Mouse (Mus musculus) hindlimb bud, embryonic 11.5 days (tissue): ENCODE data around the gene Ksr1.
"Not testable (repeated sequence)": the region's sequence is repeated elsewhere in the genome, so short reads cannot be mapped to it uniquely, and the experiment has no call there.

ENCODE experiments used
- DNase-seq: peaks from one replicate; pipeline ENCODE4 v3.0.0-alpha.2; 2012; ENCODE audit warnings: low read depth, low spot score; ENCODE audit errors: extremely low spot score

Gene Ksr1

DNA sequence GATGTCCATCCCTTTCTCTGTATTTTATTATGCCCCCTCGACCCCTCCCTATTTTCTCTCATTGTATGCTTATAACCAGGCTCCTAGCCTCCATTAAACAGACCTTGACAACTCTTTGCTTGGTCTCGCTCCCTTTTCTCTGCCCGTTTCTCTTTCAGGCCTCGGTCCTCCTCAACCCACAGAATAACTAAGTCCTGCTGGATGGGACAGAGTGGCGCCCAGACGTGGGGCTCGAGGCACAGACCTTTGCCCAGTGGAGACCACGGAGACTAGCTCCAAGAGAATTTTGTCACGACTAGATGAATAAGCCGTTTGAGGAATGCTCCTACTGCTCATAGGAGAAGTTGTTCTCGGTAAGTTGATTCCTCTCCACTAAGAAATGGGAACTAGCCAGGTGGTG, 157.0 kb downstream of the Ksr1 start:
- DNase-seq, result not testable (repeated sequence)

DNA sequence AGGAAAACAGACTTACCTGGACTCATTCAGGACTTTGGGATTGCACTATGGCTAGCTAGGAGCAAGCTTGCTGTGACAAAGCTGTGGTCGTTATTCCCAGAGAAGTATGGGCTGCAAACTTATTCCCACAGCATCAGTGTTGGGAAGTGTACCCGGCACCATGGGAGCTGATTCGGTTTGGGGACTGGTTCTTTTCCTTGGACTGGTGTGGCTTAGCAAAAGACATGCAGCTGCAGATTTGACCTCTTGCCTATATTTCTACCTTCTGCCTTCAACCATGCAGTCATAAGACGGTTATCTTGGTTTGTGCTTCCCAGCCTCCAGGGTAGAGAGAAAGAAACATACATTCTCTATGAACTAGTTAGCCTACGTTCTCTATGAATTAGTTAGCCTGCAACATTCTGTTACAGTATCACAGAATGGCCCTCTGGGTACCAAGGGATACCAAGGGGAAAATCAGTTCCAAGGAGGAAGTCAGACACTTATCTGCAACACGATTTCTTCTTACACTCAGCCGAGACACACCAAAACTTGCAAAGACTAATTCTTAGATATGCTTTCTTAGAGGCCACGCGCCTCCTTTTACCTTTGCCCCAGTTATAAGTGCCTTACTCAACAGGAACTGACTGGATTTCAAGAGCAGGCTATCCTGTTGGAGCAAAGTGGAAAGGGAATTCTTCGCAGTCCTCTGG, 159.8 kb downstream of the Ksr1 start:
- no peak for DNase-seq

DNA sequence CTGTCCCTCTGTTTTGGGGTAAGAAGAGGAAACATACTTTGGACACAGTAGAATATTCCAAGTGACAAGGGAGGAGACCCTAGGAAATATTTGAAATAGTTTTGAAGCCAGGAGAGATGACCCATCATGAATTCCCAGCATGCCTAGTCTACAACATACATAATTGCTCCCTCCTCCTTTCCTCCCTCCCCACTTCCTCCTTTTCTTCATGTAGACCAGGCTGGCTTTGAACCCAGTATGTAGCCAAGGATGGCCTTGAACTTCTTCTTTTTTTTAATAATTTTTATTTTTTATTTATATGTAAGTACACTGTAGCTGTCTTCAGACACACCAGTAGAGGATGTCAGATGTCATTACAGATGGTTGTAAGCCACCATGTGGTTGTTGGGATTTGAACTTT, 160.7 kb downstream of the Ksr1 start:
- no peak for DNase-seq

DNA sequence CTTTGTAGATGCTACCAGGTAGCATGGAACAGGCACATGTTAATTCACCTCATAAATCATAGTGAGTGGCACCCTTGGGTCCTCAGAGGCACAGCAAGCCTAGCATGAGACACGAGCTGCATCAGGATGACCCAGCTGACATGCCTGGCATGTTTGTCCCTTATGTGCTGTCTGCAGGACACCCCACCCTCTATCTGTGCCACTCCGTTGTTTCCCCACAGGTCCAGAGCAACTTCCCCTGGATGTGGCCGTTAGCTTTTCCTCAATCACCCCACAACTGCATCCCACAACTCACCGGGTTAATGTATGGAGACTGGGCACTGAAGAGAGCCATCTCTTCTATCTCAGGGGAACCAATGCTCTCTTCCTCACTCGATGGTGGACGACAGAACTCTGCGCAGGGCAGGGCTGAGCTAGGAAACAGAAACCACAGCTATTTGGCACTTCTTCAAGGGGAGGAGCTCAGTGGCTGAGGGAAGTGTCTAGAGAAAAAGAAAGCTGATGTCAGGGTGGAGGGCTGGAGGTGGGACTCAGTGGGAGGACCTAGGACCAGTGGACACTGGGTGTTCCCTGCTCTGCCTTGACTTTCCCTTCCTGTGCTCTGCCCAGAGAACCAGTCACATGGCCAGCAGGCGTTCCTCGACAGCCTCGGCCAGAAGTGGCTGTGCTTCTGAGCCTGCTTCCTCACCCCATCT, 161.6 kb downstream of the Ksr1 start, which contains the start of gene Lgals9:
Lgals9 (minus strand) TSS at position 464 of the 695 bp plus-strand sequence.
- no peak for DNase-seq

DNA sequence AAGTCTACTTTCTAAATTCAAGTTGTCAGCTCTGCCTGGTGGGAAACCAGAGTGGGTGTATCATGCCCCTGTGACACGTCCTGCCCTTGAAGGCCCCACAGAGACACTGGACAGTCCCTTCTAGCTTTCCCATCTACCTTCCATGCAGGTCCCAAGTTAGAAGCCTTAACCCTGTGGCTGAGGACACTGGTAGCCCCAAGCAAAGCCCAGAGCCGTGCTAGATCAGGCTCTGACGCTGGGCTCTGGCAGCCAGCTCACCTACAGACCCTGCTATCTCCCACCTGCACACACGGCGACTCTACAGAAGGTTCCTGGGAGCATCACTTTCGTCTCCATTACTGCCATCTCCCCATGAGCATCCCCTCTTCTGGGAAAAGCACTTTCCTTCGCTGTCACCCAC, 162.7 kb downstream of the Ksr1 start:
- no peak for DNase-seq

DNA sequence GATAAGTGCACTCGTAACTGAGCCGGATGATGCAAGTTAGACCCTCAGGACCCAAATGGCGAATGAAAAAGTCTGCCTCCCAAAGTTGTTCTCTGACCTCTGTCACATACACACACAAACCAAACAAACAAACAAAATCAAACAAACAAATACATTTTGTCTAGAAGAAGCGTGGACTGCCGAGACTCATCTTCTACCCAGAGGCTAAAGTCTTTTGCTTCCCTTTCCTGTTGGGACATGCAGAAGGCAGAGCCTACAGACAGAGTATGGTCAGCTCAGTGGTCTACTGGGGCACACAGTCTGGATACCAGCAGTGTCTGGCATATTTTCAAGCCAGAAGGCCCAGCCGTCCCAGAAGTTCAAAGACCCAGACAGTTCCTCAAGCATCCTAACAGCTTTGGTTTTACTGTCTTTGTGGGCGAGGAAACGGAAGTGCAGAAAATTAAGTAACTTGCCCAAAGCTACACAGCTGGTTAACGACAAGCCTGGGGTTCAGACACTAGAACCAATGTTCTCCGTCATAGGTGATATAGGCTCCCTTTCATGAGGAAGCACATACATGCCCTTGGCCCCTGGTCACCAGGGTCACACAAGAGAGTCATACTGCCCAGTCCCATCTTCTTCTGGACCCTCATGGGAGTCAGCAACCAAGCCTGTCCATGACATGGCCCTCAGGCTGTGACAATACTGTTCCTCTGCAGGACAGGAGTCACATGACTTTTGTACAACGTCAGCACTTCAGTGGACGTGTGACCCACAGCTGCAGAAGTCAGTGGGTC, 163.5 kb downstream of the Ksr1 start:
- DNase-seq, result no peak

DNA sequence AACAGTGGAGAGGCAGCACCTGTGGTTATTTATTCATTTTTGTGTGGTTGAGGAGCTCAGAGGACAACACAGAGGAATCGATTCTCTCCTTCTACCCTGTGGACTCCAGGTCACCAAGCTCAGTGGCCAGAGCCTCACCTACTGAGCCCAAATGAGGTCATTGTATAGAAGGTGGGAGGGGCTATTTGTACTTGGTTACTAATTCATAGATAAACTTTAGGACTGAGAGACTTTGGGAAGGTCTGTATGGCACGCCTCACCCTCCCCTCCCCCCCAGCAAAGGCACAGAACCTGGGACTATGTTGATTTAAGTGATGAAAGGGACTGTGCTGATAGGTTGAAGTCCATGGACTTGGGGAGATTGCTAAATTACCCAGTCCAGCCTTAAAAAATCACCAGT, 164.2 kb downstream of the Ksr1 start:
- DNase-seq, result no peak

DNA sequence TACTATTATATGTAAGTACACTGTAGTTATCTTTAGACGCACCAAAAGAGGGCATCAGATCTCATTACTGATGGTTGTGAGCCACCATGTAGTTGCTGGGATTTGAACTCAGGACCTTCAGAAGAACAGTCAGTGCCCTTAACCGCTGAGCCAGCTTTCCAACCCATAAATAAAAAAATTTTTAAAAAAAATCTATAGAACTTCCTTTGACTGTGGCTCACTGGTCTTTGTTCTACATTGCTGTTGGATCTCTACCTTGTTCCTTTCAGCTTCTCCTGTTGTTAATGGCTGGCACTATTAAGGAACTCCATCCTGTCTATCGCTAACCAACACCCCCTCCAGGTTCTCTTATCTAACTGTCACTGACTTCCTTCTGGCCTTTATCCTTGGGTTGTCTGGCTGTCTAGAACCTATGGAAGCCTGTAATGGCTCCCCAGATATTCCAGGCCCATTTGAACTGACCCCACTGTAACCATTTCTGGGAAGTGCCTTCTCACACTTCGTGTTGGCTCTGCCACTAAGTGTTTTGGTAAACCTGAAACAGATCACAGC, 166.0 kb downstream of the Ksr1 start:
- no peak for DNase-seq

DNA sequence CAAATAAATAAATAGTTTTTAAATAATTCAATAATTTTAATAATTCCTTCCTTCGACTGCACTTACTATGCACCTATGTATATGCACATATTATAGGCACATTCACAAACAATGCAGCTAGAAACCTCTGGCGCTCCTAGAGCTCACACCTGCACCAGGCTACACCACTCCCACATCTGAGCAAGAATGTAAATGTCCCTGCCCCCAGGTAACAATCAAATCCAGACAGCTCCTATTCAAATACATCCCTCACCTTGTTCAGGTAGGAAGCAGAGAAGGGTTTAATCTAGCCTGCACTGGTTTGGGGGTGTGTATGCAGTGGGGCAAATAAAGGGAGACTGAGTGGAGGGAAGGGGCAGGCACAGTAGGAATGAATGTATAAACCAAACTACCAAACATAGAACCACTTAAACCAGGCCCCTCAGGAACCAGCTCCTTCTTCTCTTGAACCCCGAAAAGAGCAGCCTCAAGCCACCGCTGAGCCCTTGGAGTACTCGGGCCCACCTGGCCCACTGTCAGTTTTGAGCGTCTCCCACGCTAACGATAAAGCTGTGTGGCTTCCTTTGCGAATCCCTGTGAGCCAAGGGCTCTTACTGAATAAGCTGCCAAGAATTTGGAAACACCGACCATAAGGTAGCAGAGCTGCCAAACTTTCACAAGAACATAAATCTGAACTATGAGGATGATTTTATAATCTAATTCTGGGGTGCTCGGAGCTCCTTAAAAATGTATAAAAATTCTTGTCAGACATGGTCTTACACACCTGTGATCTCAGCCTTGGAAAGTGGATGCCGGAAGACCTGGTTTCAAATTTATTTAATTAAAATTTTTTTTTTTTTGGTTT, 167.8 kb downstream of the Ksr1 start:
- DNase-seq, result no peak

DNA sequence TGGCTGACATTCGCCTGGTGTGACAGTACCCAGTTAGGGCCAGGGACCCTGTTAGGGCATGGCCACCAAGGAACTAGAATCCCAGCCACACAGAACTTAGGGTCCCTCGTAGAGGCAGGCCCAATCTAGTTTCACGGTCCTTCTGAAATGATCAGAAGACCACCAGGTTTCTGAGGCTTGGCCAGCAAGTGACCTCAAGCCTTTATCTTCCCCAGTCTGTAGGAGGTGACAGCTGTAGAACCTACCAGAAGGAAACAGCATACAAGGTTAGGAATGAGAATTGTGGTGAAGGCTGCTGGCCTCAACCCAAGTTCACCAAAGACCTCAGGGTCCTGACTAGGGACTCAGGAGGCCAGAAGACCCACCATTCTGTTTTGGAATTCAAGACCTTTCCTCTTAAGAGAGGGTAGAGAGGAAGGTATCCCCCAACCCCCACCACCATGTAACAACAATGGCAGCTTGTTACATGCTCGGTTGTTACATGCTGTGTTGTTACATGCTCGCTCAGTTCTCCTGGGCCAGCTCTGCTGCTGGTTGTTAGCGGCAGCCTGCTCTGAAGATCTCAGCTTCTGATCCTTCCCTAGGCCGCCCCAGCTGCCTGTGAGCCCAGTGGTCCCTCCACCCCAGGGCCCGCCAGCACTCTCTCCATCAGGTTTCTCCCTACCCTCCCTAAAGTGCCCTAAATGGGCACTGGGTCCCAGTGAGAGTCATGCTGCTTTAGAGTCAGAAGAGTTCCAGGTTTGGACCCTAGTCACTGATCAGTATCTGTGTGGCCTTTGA, 169.3 kb downstream of the Ksr1 start:
- no peak for DNase-seq

DNA sequence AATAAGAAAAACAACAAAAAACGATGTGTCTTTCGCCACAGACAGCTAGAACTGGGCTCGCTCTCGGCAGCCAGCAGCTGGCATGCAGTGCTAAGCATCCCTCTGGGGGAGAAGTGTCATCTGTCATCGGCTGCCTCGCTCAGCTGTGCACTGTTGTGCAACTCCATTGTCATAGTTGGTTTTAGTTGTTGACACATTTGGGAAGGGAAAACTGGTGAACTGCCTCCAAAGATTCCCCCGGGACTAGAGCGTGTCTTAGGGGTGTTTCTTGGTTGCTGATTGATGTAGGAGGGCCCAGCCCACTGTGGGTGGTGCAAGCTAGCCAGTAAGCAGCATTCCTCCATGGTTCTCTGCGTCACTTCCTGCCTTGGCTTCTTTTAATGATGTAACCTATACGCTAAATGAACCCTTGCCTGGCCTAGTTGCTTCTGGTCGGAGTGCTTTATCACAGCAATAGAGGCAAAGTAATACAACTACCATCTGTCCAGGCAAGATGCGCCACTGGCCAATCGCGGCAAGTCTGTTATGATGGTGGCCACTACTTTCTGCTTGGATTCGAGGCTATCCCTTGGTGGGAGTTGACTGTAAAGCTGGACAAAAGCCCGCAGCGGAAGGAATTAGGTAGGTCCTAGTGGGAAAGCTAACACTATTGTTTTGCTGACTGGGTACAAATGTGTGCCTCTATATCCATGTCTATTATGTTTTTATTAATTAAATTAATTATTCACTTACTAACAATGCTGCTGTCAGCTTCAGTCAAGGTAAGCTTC, 172.6 kb downstream of the Ksr1 start:
- no peak for DNase-seq

DNA sequence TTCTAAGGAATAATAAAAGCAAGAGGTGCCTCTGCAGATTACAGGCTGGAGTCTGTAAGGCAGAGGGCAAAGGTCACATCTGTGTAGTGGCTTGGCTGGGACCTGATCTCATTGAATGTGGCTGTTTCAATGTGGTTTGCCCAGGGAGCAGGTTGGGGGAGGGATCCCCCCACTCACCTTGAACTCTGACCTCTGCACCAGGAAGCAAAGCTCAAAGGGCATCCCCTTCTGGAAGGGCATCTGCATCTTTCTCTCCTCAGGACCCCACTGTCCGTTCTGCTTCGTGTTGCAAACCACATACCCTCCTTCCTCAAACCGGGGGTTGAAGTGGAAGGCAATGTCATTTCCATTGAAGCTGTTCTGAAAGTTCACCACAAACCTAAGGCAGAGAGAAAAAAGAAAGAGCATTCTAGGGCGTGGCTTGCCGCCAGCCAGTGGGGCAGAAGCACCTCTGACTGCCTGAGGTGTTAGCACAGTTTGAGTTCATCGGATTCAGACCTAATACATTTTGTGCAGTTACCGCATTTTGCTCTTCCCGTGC, 173.3 kb downstream of the Ksr1 start:
- no peak for DNase-seq

DNA sequence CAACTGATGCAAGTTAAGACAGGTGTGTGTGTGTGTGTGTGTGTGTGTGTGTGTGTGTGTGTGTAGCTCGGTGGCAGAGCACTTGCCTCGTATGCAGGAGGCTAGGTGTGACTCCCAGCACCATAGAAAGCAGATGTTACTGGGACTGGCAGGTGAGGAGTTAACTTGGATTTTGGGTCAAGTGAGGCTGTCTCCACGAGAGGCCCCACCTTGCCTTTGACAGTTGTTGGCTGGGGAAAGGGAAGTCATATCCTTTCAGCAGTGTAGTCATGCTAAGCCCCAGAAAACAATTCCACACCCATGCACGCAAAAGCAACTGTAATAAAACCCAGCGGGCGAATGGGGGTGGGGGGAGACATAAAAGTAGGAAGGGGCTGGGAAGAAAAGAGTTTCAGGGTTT, 173.9 kb downstream of the Ksr1 start:
- DNase-seq, result no peak

DNA sequence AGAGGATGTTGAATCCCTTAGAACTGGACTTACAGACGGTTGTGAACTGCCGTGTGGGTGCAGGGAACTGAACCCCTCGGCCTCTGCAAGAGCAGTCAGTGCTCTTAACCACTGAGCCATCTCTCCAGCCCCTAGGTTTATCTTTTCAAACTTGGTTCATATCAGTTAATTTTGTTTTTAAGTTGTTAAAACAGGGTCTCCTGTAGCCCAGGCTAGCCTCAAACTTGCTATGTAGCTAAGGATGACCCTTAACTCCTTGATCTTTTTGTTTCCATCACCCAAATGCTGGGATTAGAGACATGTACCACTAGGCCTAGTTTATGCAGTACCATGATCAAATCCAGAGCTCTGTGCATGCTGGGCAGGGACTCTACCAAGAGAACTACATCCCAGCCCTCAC, 174.5 kb downstream of the Ksr1 start:
- DNase-seq, result no peak

DNA sequence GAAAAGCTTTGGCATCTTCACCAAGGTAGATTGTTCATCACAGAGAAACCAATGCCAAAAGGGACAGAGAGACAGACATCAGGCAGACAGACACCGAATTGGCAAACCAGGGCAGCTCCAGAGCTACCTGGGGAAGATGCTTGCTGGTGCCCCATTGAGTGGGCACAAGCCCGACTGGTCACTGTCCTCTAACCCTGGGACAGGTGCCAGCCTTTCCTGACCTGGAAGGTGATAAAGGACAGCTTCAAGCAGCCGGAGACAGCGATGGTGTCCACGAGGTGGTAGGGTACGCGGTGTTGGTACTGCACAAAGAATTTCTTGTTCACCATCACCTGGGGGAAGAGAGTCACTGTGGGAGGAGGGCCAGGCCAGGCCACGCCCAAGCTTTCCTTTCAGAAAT, 175.1 kb downstream of the Ksr1 start:
- DNase-seq, result no peak

DNA sequence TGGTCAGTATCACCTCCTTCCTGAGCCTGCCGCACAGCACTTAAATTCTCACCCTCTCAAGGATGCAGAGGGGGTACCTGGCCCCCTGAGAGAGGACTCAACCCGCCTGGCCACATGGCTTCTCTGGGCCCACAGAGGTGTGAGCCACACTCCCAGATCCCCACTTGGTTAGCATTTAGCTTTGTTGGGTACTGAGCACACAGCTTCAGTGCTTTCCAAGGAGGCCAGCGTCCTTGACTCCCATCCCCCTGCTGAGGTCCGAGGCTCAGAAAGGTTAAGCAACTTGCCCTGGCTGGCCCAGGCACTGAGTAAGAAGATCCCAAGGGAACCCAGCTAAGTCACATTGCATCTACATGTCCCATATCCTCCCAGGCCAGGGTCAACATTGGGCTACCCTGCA, 178.1 kb downstream of the Ksr1 start:
- DNase-seq, result no peak

DNA sequence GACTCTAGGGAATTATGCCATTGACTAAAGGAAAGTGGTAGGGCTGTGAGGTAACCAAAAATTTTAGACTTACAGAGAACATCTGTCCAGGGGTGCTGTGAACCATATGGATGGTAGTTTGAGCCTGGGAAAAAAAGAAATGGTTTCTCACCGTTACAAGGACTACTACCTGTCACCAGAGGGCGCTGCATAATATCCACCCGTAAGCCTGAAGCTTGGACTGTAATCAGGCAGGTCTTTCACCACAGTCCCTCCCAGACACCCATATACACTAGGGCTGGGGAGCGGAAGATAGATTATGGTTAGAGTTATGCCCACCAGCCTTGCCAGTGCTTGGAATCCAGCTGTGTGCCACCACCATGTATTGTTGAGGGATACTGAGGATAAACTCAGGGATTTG, 178.8 kb downstream of the Ksr1 start:
- DNase-seq, result peak; percentile 18
